Mouse (Mus musculus) heart, adult 2 months (tissue): ENCODE data around the gene Grin2b.

Experiments used
- CTCF ChIP-seq: fragments of 200-600 bp; IDR thresholded peaks from 2 replicates; pipeline ENCODE4 v1.8.1; 2022; ENCODE audit warnings: antibody characterized with exemption, mild to moderate bottlenecking, moderate library complexity
- EP300 ChIP-seq: fragments of 200-500 bp; IDR thresholded peaks from 2 replicates; pipeline ENCODE4 v1.6.1; 2011; ENCODE audit warnings: low read depth, low read length, control low read depth; ENCODE audit not compliant: insufficient read depth
- POLR2A ChIP-seq: fragments of 200-500 bp; IDR thresholded peaks from 2 replicates; pipeline ENCODE4 v1.6.1; 2011; ENCODE audit warnings: mild to moderate bottlenecking, low read depth, low read length, control low read depth; ENCODE audit not compliant: insufficient read depth

- TF ChIP-seq POLR2A (no peak), EP300 (no peak), CTCF (no peak)
Observed at GRCm38 (mm10) chr6:135874626-135875025, 298.7 kb downstream of the Grin2b start.
